Mouse (Mus musculus) megakaryocyte-erythroid progenitor cell, adult 5 weeks (primary cell): Measurements from ENCODE around the gene Olfr486. TPM values are rescaled to one million over a fixed set of nuclear protein-coding genes. Genes with fewer than 3 reads are reported as not detected.

Experiments used
- polyA plus RNA-seq: library from polyadenylated mRNA; stranded (reverse); fragments of >175 nt; gene quantifications from 2 replicates; pipeline ENCODE4 v1.2.3, GENCODE M21; 2012

Olfr486 gene
- polyA plus RNA-seq: not detected in 2 replicates

GRCm38 (mm10) chr7:108172642-108173041 is at the start of gene Olfr486:
Gene Olfr486 (minus strand): TSS chr7:108172742.

GRCm38 (mm10) chr7:108214536-108214935 is 42.0 kb upstream of the Olfr486 start, which contains the start of gene Olfr487:
Gene Olfr487 (minus strand): TSS chr7:108214636.

GRCm38 (mm10) chr7:108159771-108160170 is 12.8 kb downstream of the Olfr486 start, which contains the start of gene Olfr485:
Gene Olfr485 (minus strand): TSS chr7:108159871.

GRCm38 (mm10) chr7:108127349-108127748 is 45.2 kb downstream of the Olfr486 start, which contains the start of gene Olfr484:
Gene Olfr484 (minus strand): TSS chr7:108127449.

Other genes with a start within 250 kb of the Olfr486 start
- not detected in 2 replicates for gene Olfr473, start 242.3 kb downstream of the Olfr486 start, polyA plus RNA-seq
- not detected in 2 replicates for gene Olfr474, start 218.1 kb downstream of the Olfr486 start, polyA plus RNA-seq
- gene Olfr476, start 207.9 kb downstream of the Olfr486 start, polyA plus RNA-seq: not detected in 2 replicates
- gene Olfr477, start 186.0 kb downstream of the Olfr486 start, polyA plus RNA-seq: not detected in 2 replicates
- gene Olfr478, start 138.8 kb downstream of the Olfr486 start, polyA plus RNA-seq: not detected in 2 replicates
- gene Olfr479, start 122.0 kb downstream of the Olfr486 start, polyA plus RNA-seq: not detected in 2 replicates
- not detected in 2 replicates for gene Olfr480, start 105.4 kb downstream of the Olfr486 start, polyA plus RNA-seq
- gene Olfr481, start 92.9 kb downstream of the Olfr486 start, polyA plus RNA-seq: not detected in 2 replicates
- gene Olfr482, start 75.2 kb downstream of the Olfr486 start, polyA plus RNA-seq: not detected in 2 replicates
- not detected in 2 replicates for gene Olfr483, start 71.9 kb downstream of the Olfr486 start, polyA plus RNA-seq
- gene Olfr484, start 45.3 kb downstream of the Olfr486 start, polyA plus RNA-seq: not detected in 2 replicates
- gene Olfr485, start 12.9 kb downstream of the Olfr486 start, polyA plus RNA-seq: not detected in 2 replicates
- not detected in 2 replicates for gene Olfr487, start 41.9 kb upstream of the Olfr486 start, polyA plus RNA-seq
- gene Olfr488, start 85.6 kb upstream of the Olfr486 start, polyA plus RNA-seq: not detected in 2 replicates
- gene Olfr490, start 116.2 kb upstream of the Olfr486 start, polyA plus RNA-seq: not detected in 2 replicates
- gene Olfr491, start 140.7 kb upstream of the Olfr486 start, polyA plus RNA-seq: not detected in 2 replicates
- not detected in 2 replicates for gene Olfr492, start 150.9 kb upstream of the Olfr486 start, polyA plus RNA-seq
- not detected in 2 replicates for gene Olfr493, start 174.2 kb upstream of the Olfr486 start, polyA plus RNA-seq
- gene Olfr494, start 192.6 kb upstream of the Olfr486 start, polyA plus RNA-seq: not detected in 2 replicates
- gene Olfr495, start 220.4 kb upstream of the Olfr486 start, polyA plus RNA-seq: not detected in 2 replicates
- gene Olfr497, start 247.7 kb upstream of the Olfr486 start, polyA plus RNA-seq: not detected in 2 replicates